Mouse (Mus musculus): ENCODE measurements around the gene Cx3cr1.
A peak's percentile ranks its signal among the peaks of the same experiment; 100 is the strongest.
"Not testable (repeated sequence)": the region's sequence is repeated elsewhere in the genome, so short reads cannot be mapped to it uniquely, and the experiment has no call there.

Cx3cr1 gene

GRCm38 (mm10) chr9:120069779-120070178, at the start of gene Cx3cr1:
TSS of gene Cx3cr1 (minus strand) at chr9:120069879.
- no peak for DNase-seq

GRCm38 (mm10) chr9:120118212-120118611, 48.5 kb upstream of the Cx3cr1 start:
- DNase-seq, result no peak

- no peak for DNase-seq
Measured at GRCm38 (mm10) chr9:120116184-120116624, 46.5 kb upstream of the Cx3cr1 start.

- DNase-seq, result no peak
Measured at GRCm38 (mm10) chr9:120115580-120115979, 45.9 kb upstream of the Cx3cr1 start.

GRCm38 (mm10) chr9:120114789-120115151, 45.1 kb upstream of the Cx3cr1 start:
- DNase-seq, result no peak

GRCm38 (mm10) chr9:120114051-120114788, 44.5 kb upstream of the Cx3cr1 start:
- no peak for DNase-seq

GRCm38 (mm10) chr9:120113456-120113855, 43.8 kb upstream of the Cx3cr1 start:
- DNase-seq, result no peak

- DNase-seq, result no peak
Measured at GRCm38 (mm10) chr9:120112472-120112871, 42.8 kb upstream of the Cx3cr1 start.

- DNase-seq, result no peak
Measured at GRCm38 (mm10) chr9:120111156-120111945, 41.7 kb upstream of the Cx3cr1 start.

- DNase-seq, result peak; percentile 96
Measured at GRCm38 (mm10) chr9:120110211-120111018, 40.7 kb upstream of the Cx3cr1 start, which contains the start of gene Slc25a38. TSS of gene Slc25a38 (plus strand) at chr9:120110374.

- DNase-seq, result not testable (repeated sequence)
Measured at GRCm38 (mm10) chr9:120108953-120109352, 39.3 kb upstream of the Cx3cr1 start.

GRCm38 (mm10) chr9:120101165-120101564, 31.5 kb upstream of the Cx3cr1 start:
- DNase-seq, result no peak

- no peak for DNase-seq
Measured at GRCm38 (mm10) chr9:120099304-120099703, 29.6 kb upstream of the Cx3cr1 start.

GRCm38 (mm10) chr9:120098682-120099081, 29.0 kb upstream of the Cx3cr1 start:
- peak; percentile 77 for DNase-seq

- no peak for DNase-seq
Measured at GRCm38 (mm10) chr9:120095886-120096285, 26.2 kb upstream of the Cx3cr1 start.

GRCm38 (mm10) chr9:120093701-120094100, 24.0 kb upstream of the Cx3cr1 start:
- DNase-seq, result no peak

GRCm38 (mm10) chr9:120091696-120092238, 22.1 kb upstream of the Cx3cr1 start, which contains the start of gene Ccr8:
TSS of gene Ccr8 (plus strand) at chr9:120092114.
- DNase-seq, result no peak

- DNase-seq, result no peak
Measured at GRCm38 (mm10) chr9:120091086-120091485, 21.4 kb upstream of the Cx3cr1 start.

- no peak for DNase-seq
Measured at GRCm38 (mm10) chr9:120089125-120089524, 19.4 kb upstream of the Cx3cr1 start.

GRCm38 (mm10) chr9:120084406-120084805, 14.7 kb upstream of the Cx3cr1 start:
- no peak for DNase-seq

GRCm38 (mm10) chr9:120083158-120083894, 13.6 kb upstream of the Cx3cr1 start:
- DNase-seq, result no peak

GRCm38 (mm10) chr9:120082691-120083090, 13.0 kb upstream of the Cx3cr1 start:
- DNase-seq, result no peak

Measured in retina, postnatal 1 day (tissue).